ENCODE assay signal across 22 mouse cellular contexts in the genomic region with DNA sequence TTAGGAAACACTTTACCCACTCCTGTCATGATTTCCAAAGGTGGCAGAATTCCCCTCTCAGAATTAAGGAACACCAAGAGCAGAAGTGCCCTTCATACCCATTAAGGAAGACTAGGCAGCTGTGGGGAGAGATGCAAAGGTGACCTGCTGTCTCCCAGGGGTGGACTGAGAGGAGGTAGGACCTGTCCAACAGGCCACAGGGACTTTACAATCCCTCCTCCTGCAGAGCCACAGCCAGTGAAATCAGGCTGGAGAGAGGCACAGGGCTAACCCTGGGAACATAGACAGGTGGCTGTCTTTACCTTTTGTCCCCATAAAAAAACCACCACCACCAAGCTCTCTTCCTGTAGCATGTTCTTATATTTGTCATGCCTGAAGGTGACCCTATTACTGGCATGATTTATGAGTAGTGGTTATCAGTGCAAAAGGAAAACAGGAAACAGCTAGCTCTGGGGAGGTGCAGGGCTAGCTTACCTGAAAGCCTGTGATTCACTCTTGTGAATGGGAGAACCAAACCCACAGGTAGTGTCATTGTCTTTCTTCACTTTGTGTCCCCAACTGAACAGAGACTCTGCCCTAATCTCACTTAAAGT. TPM values are rescaled to one million over a fixed set of nuclear protein-coding genes. Genes with fewer than 3 reads are reported as not detected.
DNase-seq lines count a peak whose midpoint lies in the region; ATAC-seq and TF ChIP-seq lines count a peak whose summit lies in the region.
"Had no signal": no experiment of that assay in that cellular context is flagged by ENCODE, and none has a peak within 500 bp of the region (broad histone marks: within the 10 kb centered on the region; RNA-seq: fewer than 3 reads in every experiment).

No protein-coding gene starts in this region.

- peaks cover 18% of the 10 kb centered on the region for H3K4me1 ChIP-seq in heart, postnatal 0 days (ENCODE audit: control insufficient read depth, insufficient read depth)
- H3K4me1 ChIP-seq in megakaryocyte, embryonic 14.5 days = peaks cover 72% of the 10 kb centered on the region
- peaks cover 18% of the 10 kb centered on the region; the same call in 1 of the 2 replicates for H3K4me1 ChIP-seq in intestine, embryonic 15.5 days (replicated peaks)
- H3K4me1 ChIP-seq in stomach, embryonic 15.5 days = peaks cover 18% of the 10 kb centered on the region

- peak overlapping the region; percentile 38; the same call in 1 of the 2 replicates for H3K4me2 ChIP-seq in heart, postnatal 0 days (ENCODE audit: low read depth, low read length)
- H3K4me2 ChIP-seq in intestine, embryonic 15.5 days (replicated peaks) = peak overlapping the region; percentile 45
- H3K4me2 ChIP-seq in stomach, embryonic 15.5 days = peak overlapping the region; percentile 39
- H3K4me2 ChIP-seq: neural tube, embryonic 15.5 days had no signal

- ATAC-seq in heart, postnatal 0 days (ENCODE audit: insufficient read depth, low read depth) = no peak
- no peak for ATAC-seq in megakaryocyte, adult 5-6 weeks (ENCODE audit: poor library complexity, severe bottlenecking)
- peak; percentile 83 for ATAC-seq in intestine, embryonic 15.5 days
- ATAC-seq in stomach, embryonic 15.5 days (ENCODE audit: insufficient read depth, low FRiP score, low read depth) = peak; percentile 78
- ATAC-seq: hindbrain, embryonic 16.5 days had no signal

- no peak overlapping the region for H3K4me3 ChIP-seq in heart, postnatal 0 days (ENCODE audit: low read depth, low read length)
- H3K4me3 ChIP-seq in megakaryocyte, embryonic 14.5 days (replicated peaks) = peak overlapping the region; percentile 86
- peak overlapping the region; percentile 27; the same call in 1 of the 2 replicates for H3K4me3 ChIP-seq in intestine, embryonic 15.5 days (replicated peaks)
- H3K4me3 ChIP-seq in stomach, embryonic 15.5 days (replicated peaks) = peak overlapping the region; percentile 9; the same call in 1 of the 2 replicates
- H3K4me3 ChIP-seq in layer of hippocampus, adult 2 months = no peak overlapping the region
- H3K4me3 ChIP-seq: neural tube, embryonic 15.5 days had no signal

- H3K27ac ChIP-seq in heart, postnatal 0 days (ENCODE audit: low read depth) = no peak overlapping the region
- H3K27ac ChIP-seq in intestine, embryonic 15.5 days = peak overlapping the region; percentile 96
- H3K27ac ChIP-seq in stomach, embryonic 15.5 days = peak overlapping the region; percentile 78
- H3K27ac ChIP-seq in layer of hippocampus, adult 2 months = no peak overlapping the region
- H3K27ac ChIP-seq: neural tube, embryonic 15.5 days had no signal

- no peaks in the 10 kb centered on the region for H3K9me3 ChIP-seq in heart, postnatal 0 days (replicated peaks; ENCODE audit: control insufficient read depth, low read length)
- H3K9me3 ChIP-seq in megakaryocyte, embryonic 14.5 days = no peaks in the 10 kb centered on the region
- no peaks in the 10 kb centered on the region for H3K9me3 ChIP-seq in intestine, embryonic 15.5 days
- no peaks in the 10 kb centered on the region for H3K9me3 ChIP-seq in stomach, embryonic 15.5 days
- H3K9me3 ChIP-seq: neural tube, embryonic 15.5 days had no signal

- DNase-seq in heart, postnatal 0 days (ENCODE audit: low spot score) = no peak
- no peak for DNase-seq in heart, postnatal 4 days
- DNase-seq in layer of hippocampus, adult 2 months (ENCODE audit: low spot score in 2 of 2) = no peak
- DNase-seq in right cerebral cortex, adult 2 months (ENCODE audit: low spot score in 2 of 2) = no peak
- DNase-seq: adrenal gland, adult 8-10 months; cerebellum, adult 2 months; gastrocnemius, postnatal 36 days; spleen, adult 18-20 months; thymus, adult 2 months had no signal

- TF ChIP-seq EP300 in heart, postnatal 0 days (IDR thresholded peaks at IDR 0.05; ENCODE audit: low read depth) = no peak

- H3K36me3 ChIP-seq in heart, postnatal 0 days (replicated peaks; ENCODE audit: control insufficient read depth, insufficient read depth, low read length) = no peaks in the 10 kb centered on the region
- peaks cover 33% of the 10 kb centered on the region for H3K36me3 ChIP-seq in megakaryocyte, embryonic 14.5 days (replicated peaks; ENCODE audit: low read length)
- no peaks in the 10 kb centered on the region for H3K36me3 ChIP-seq in intestine, embryonic 15.5 days
- H3K36me3 ChIP-seq in stomach, embryonic 15.5 days = no peaks in the 10 kb centered on the region
- H3K36me3 ChIP-seq: neural tube, embryonic 15.5 days had no signal

- TF ChIP-seq CTCF in heart, postnatal 0 days (IDR thresholded peaks at IDR 0.05; ENCODE audit: low read depth) = no peak
- no peak for TF ChIP-seq CTCF in layer of hippocampus, adult 2 months (conservative IDR thresholded peaks at IDR 0.05)

- no peak overlapping the region for H3K9ac ChIP-seq in heart, postnatal 0 days (replicated peaks; ENCODE audit: low read depth, low read length)
- no peak overlapping the region for H3K9ac ChIP-seq in intestine, embryonic 15.5 days
- no peak overlapping the region for H3K9ac ChIP-seq in stomach, embryonic 15.5 days
- H3K9ac ChIP-seq: neural tube, embryonic 15.5 days had no signal

- H3K27me3 ChIP-seq in heart, postnatal 0 days (ENCODE audit: control insufficient read depth, insufficient read depth, low read length) = no peaks in the 10 kb centered on the region
- H3K27me3 ChIP-seq in megakaryocyte, embryonic 14.5 days (replicated peaks) = no peaks in the 10 kb centered on the region
- no peaks in the 10 kb centered on the region for H3K27me3 ChIP-seq in intestine, embryonic 15.5 days (replicated peaks)
- H3K27me3 ChIP-seq in stomach, embryonic 15.5 days (replicated peaks) = no peaks in the 10 kb centered on the region
- H3K27me3 ChIP-seq: neural tube, embryonic 15.5 days had no signal

RNA-seq across cellular contexts. Expression of a gene that starts 1.4 kb away (rescaled TPM):
- total RNA-seq in heart, postnatal 0 days (2014; rRNA removed; ENCODE audit: low replicate concordance) = 1.8 and 19.6 TPM in 2 replicates
- polyA plus RNA-seq in heart, postnatal 0 days (2015; fragmentation: Nextera tagmentation; extraction: Ambion mirVana) = 13.8 and 16.1 TPM in 2 replicates
- 10 to 100 TPM; 10.2 to 10.3 TPM for total RNA-seq in heart, postnatal 4 days (2021)
- 1.4 TPM in 1 of 2 replicates, not detected in the other for polyA plus RNA-seq in megakaryocyte, embryonic 14.5 days (2012; ENCODE audit: insufficient read depth, low replicate concordance)
- total RNA-seq in megakaryocyte, adult 5-6 weeks (2015) = 147 and 163 TPM in 2 replicates
- 189 and 208 TPM in 2 replicates for total RNA-seq in megakaryocyte, adult 5-6 weeks (2017)
- polyA plus RNA-seq in intestine, embryonic 15.5 days (2015; fragmentation: Nextera tagmentation; extraction: Ambion mirVana) = 160 and 164 TPM in 2 replicates
- 74.9 and 94.2 TPM in 2 replicates for polyA plus RNA-seq in stomach, embryonic 15.5 days (2015; fragmentation: Nextera tagmentation; extraction: Ambion mirVana)
- 1 to 10 TPM; 5.3 to 6.6 TPM for total RNA-seq in layer of hippocampus, adult 2 months (2021)

RNA-seq across cellular contexts. Expression of a gene that starts 47.0 kb away (rescaled TPM):
- total RNA-seq in heart, postnatal 0 days (2014; rRNA removed; ENCODE audit: low replicate concordance) = not detected in 2 replicates
- not detected in 2 replicates for polyA plus RNA-seq in heart, postnatal 0 days (2015; fragmentation: Nextera tagmentation; extraction: Ambion mirVana)
- not detected for total RNA-seq in heart, postnatal 4 days (2021)
- polyA plus RNA-seq in megakaryocyte, embryonic 14.5 days (2012; ENCODE audit: insufficient read depth, low replicate concordance) = not detected in 2 replicates
- total RNA-seq in megakaryocyte, adult 5-6 weeks (2015) = not detected in 2 replicates
- total RNA-seq in megakaryocyte, adult 5-6 weeks (2017) = not detected in 2 replicates
- polyA plus RNA-seq in intestine, embryonic 15.5 days (2015; fragmentation: Nextera tagmentation; extraction: Ambion mirVana) = not detected in 2 replicates
- polyA plus RNA-seq in stomach, embryonic 15.5 days (2015; fragmentation: Nextera tagmentation; extraction: Ambion mirVana) = not detected in 2 replicates
- not detected for total RNA-seq in layer of hippocampus, adult 2 months (2021)
- total RNA-seq: gastrocnemius, postnatal 36 days; megakaryocyte-erythroid progenitor cell, adult 5-6 weeks had no signal
- polyA plus RNA-seq: embryonic facial prominence, embryonic 14.5 days; forebrain, embryonic 11.5 days; hindbrain, embryonic 16.5 days; limb, embryonic 11.5 days; lung, embryonic 16.5 days; neural tube, embryonic 15.5 days; thymus, adult 2 months had no signal

RNA-seq across cellular contexts. Expression of a gene that starts 47.8 kb away (rescaled TPM):
- total RNA-seq in heart, postnatal 0 days (2014; rRNA removed; ENCODE audit: low replicate concordance) = 33.1 and 66.7 TPM in 2 replicates
- 11.2 and 12.1 TPM in 2 replicates for polyA plus RNA-seq in heart, postnatal 0 days (2015; fragmentation: Nextera tagmentation; extraction: Ambion mirVana)
- total RNA-seq in heart, postnatal 4 days (2021) = 10 to 100 TPM; 25.4 to 29.8 TPM
- 6.9 and 19.4 TPM in 2 replicates for polyA plus RNA-seq in megakaryocyte, embryonic 14.5 days (2012; ENCODE audit: insufficient read depth, low replicate concordance)
- total RNA-seq in megakaryocyte, adult 5-6 weeks (2015) = 8.8 and 11.8 TPM in 2 replicates
- total RNA-seq in megakaryocyte, adult 5-6 weeks (2017) = 22.6 and 27.5 TPM in 2 replicates
- 24.8 and 26.2 TPM in 2 replicates for polyA plus RNA-seq in intestine, embryonic 15.5 days (2015; fragmentation: Nextera tagmentation; extraction: Ambion mirVana)
- polyA plus RNA-seq in stomach, embryonic 15.5 days (2015; fragmentation: Nextera tagmentation; extraction: Ambion mirVana) = 29.1 and 29.2 TPM in 2 replicates
- 10 to 100 TPM; 62.1 to 63.7 TPM for total RNA-seq in layer of hippocampus, adult 2 months (2021)

RNA-seq across cellular contexts. Expression of a gene that starts 48.4 kb away (rescaled TPM):
- total RNA-seq in heart, postnatal 0 days (2014; rRNA removed; ENCODE audit: low replicate concordance) = not detected in 2 replicates
- 0.16 and 0.25 TPM in 2 replicates for polyA plus RNA-seq in heart, postnatal 0 days (2015; fragmentation: Nextera tagmentation; extraction: Ambion mirVana)
- 1 to 10 TPM in 1 of 2 experiments, under 1 TPM in 1; 0.86 to 1.2 TPM for total RNA-seq in heart, postnatal 4 days (2021)
- polyA plus RNA-seq in megakaryocyte, embryonic 14.5 days (2012; ENCODE audit: insufficient read depth, low replicate concordance) = not detected in 2 replicates
- total RNA-seq in megakaryocyte, adult 5-6 weeks (2015) = not detected in 2 replicates
- total RNA-seq in megakaryocyte, adult 5-6 weeks (2017) = not detected in 2 replicates
- not detected in 2 replicates for polyA plus RNA-seq in intestine, embryonic 15.5 days (2015; fragmentation: Nextera tagmentation; extraction: Ambion mirVana)
- not detected in 2 replicates for polyA plus RNA-seq in stomach, embryonic 15.5 days (2015; fragmentation: Nextera tagmentation; extraction: Ambion mirVana)
- not detected for total RNA-seq in layer of hippocampus, adult 2 months (2021)
- total RNA-seq: adrenal gland, adult 8-10 months; ES-E14; megakaryocyte-erythroid progenitor cell, adult 5-6 weeks had no signal
- polyA plus RNA-seq: cortical plate, adult 2 months; embryonic facial prominence, embryonic 14.5 days; forebrain, embryonic 11.5 days; hindbrain, embryonic 16.5 days; limb, embryonic 11.5 days; lung, embryonic 16.5 days; thymus, adult 2 months had no signal

Comparison
In these comparisons a context has a peak if more than half of its experiments do, and no peak if none do; other contexts are left out.
1. ATAC-seq: peak in intestine, embryonic 15.5 days (single experiment) and stomach, embryonic 15.5 days (single experiment); none in heart, postnatal 0 days (single experiment) and megakaryocyte, adult 5-6 weeks (single experiment).
2. H3K27ac ChIP-seq: peak in intestine, embryonic 15.5 days (single experiment) and stomach, embryonic 15.5 days (single experiment); none in heart, postnatal 0 days (single experiment) and layer of hippocampus, adult 2 months (single experiment).
3. H3K4me3 ChIP-seq: peak in megakaryocyte, embryonic 14.5 days (single experiment), intestine, embryonic 15.5 days (single experiment) and stomach, embryonic 15.5 days (single experiment); none in heart, postnatal 0 days (single experiment) and layer of hippocampus, adult 2 months (single experiment).
4. Peak in every context shown above with its lines, with median percentiles within 50 percentile points of each other: H3K4me2 ChIP-seq.